Mouse (Mus musculus) CH12.LX (cell line): ENCODE data around the gene Irf2bp2. TPM values are rescaled to one million over a fixed set of nuclear protein-coding genes. Genes with fewer than 3 reads are reported as not detected.

Experiments used
- DNase-seq: peaks from one replicate; pipeline ENCODE4 v3.0.0-alpha.2; 2013; ENCODE audit errors: extremely low read depth
- H3K27ac ChIP-seq: 2 replicates; pipeline ENCODE4 v1.5.1; 2012; ENCODE audit warnings: low read depth, mild to moderate bottlenecking, control low read depth, moderate library complexity; ENCODE audit not compliant: insufficient read depth
- H3K27me3 ChIP-seq: replicated peaks from 2 replicates; pipeline ENCODE3; 2012; ENCODE audit warnings: inconsistent platforms
- H3K36me3 ChIP-seq, 2 experiments: replicated peaks in 1 of 2; 2 replicates each; pipeline versions ENCODE3 to v1.6.1; 2012; ENCODE audit warnings: inconsistent platforms in 1 of 2, low read length in 1 of 2, mild to moderate bottlenecking in 1 of 2, mixed read lengths in 1 of 2, moderate library complexity in 1 of 2; ENCODE audit not compliant: control insufficient read depth in 1 of 2, insufficient read depth in 1 of 2
- H3K4me1 ChIP-seq, 2 experiments: 2 replicates each; pipeline ENCODE4 v1.6.1; 2012; ENCODE audit warnings: inconsistent platforms in 1 of 2, moderate library complexity in 1 of 2; ENCODE audit not compliant: insufficient read depth in 2 of 2, control insufficient read depth in 1 of 2
- H3K4me2 ChIP-seq: 2 replicates; pipeline ENCODE4 v1.6.1; 2012; ENCODE audit warnings: low read depth, mild to moderate bottlenecking, control low read depth; ENCODE audit not compliant: poor library complexity, insufficient read depth, severe bottlenecking
- H3K4me3 ChIP-seq, 3 experiments: fragments of 150-350 bp in 1 of 3; sonication (generic) in 1 of 3; replicated peaks in 1 of 3; 2 replicates each; pipeline versions ENCODE3 to v1.5.1; 2011 to 2012; ENCODE audit warnings: low read depth in 2 of 3, low read length in 2 of 3, mild to moderate bottlenecking in 2 of 3, moderate library complexity in 2 of 3, control low read depth in 1 of 3, improper control_type of control experiment in 1 of 3, inconsistent platforms in 1 of 3, mixed read lengths in 1 of 3; ENCODE audit not compliant: poor library complexity in 1 of 3
- H3K79me2 ChIP-seq: replicated peaks from 2 replicates; pipeline ENCODE4 v1.6.1; 2012; ENCODE audit warnings: mild to moderate bottlenecking, moderate library complexity; ENCODE audit not compliant: control insufficient read depth, poor library complexity, insufficient read depth, severe bottlenecking; ENCODE audit errors: extremely low read depth
- H3K9ac ChIP-seq: 2 replicates; pipeline ENCODE4 v1.6.1; 2012; ENCODE audit warnings: low read depth, mild to moderate bottlenecking, control low read depth, moderate library complexity; ENCODE audit not compliant: insufficient read depth
- H3K9me3 ChIP-seq: replicated peaks from 2 replicates; pipeline ENCODE3; 2012; ENCODE audit warnings: low read length, inconsistent platforms, mixed read lengths
- CHD1 ChIP-seq: IDR thresholded peaks from 2 replicates; pipeline ENCODE4 v1.6.1; 2012; ENCODE audit warnings: low read depth, low read length, improper control_type of control experiment, inconsistent platforms
- CHD2 ChIP-seq: IDR thresholded peaks from 2 replicates; pipeline ENCODE4 v1.6.1; 2011; ENCODE audit warnings: low read length, improper control_type of control experiment
- CTCF ChIP-seq, 2 experiments: IDR thresholded peaks in 1 of 2; conservative IDR thresholded peaks in 1 of 2; 2 replicates each; pipeline ENCODE4 v1.5.1; 2011 to 2012; ENCODE audit warnings: low read depth in 2 of 2, low read length in 2 of 2, improper control_type of control experiment in 1 of 2, inconsistent platforms in 1 of 2, mild to moderate bottlenecking in 1 of 2, moderate library complexity in 1 of 2
- EP300 ChIP-seq: IDR thresholded peaks from 2 replicates; pipeline ENCODE4 v1.6.1; 2011; ENCODE audit warnings: low read length, improper control_type of control experiment
- ETS1 ChIP-seq: conservative IDR thresholded peaks from 2 replicates; pipeline ENCODE4 v1.6.1; 2012; ENCODE audit warnings: low read depth, mild to moderate bottlenecking, inconsistent platforms, low read length, improper control_type of control experiment, moderate library complexity
- GABPA ChIP-seq: IDR thresholded peaks from 2 replicates; pipeline ENCODE4 v1.6.1; 2012; ENCODE audit warnings: low read depth, low read length, improper control_type of control experiment, inconsistent platforms; ENCODE audit not compliant: insufficient replicate concordance
- IRF4 ChIP-seq: IDR thresholded peaks from 2 replicates; pipeline ENCODE4 v1.6.1; 2014; ENCODE audit warnings: low read depth, mild to moderate bottlenecking, inconsistent platforms, low read length, improper control_type of control experiment
- JUN ChIP-seq: IDR thresholded peaks from 2 replicates; pipeline ENCODE4 v1.6.1; 2011; ENCODE audit warnings: low read depth, mild to moderate bottlenecking, low read length, improper control_type of control experiment, moderate library complexity; ENCODE audit not compliant: insufficient read depth
- KAT2A ChIP-seq: IDR thresholded peaks from 2 replicates; pipeline ENCODE4 v1.6.1; 2012; ENCODE audit warnings: low read length, improper control_type of control experiment, inconsistent platforms; ENCODE audit not compliant: insufficient replicate concordance
- MAZ ChIP-seq: IDR thresholded peaks from 2 replicates; pipeline ENCODE4 v1.6.1; 2012; ENCODE audit warnings: low read depth, mild to moderate bottlenecking, inconsistent platforms, low read length, improper control_type of control experiment, moderate library complexity
- MYC ChIP-seq: IDR thresholded peaks from 2 replicates; pipeline ENCODE4 v1.6.1; 2011; ENCODE audit warnings: low read depth, mild to moderate bottlenecking, improper control_type of control experiment, low read length
- NELFE ChIP-seq: IDR thresholded peaks from 2 replicates; pipeline ENCODE4 v1.6.1; 2011; ENCODE audit warnings: low read depth, low read length, improper control_type of control experiment
- NRF1 ChIP-seq: IDR thresholded peaks from 2 replicates; pipeline ENCODE4 v1.6.1; 2014; ENCODE audit warnings: low read depth, mild to moderate bottlenecking, inconsistent platforms, low read length, improper control_type of control experiment, moderate library complexity
- RAD21 ChIP-seq: IDR thresholded peaks from 2 replicates; pipeline ENCODE4 v1.6.1; 2011; ENCODE audit warnings: low read depth, mild to moderate bottlenecking, low read length, improper control_type of control experiment, moderate library complexity
- SMC3 ChIP-seq: IDR thresholded peaks from 2 replicates; pipeline ENCODE4 v1.6.1; 2011; ENCODE audit warnings: low read depth, low read length, improper control_type of control experiment
- TBP ChIP-seq: conservative IDR thresholded peaks from 2 replicates; pipeline ENCODE4 v1.6.1; 2011; ENCODE audit warnings: low read depth, low read length, improper control_type of control experiment
- TCF12 ChIP-seq: IDR thresholded peaks from 2 replicates; pipeline ENCODE4 v1.6.1; 2014; ENCODE audit warnings: low read depth, mild to moderate bottlenecking, inconsistent platforms, low read length, improper control_type of control experiment
- USF2 ChIP-seq: conservative IDR thresholded peaks from 2 replicates; pipeline ENCODE4 v1.6.1; 2011; ENCODE audit warnings: low read depth, low read length, improper control_type of control experiment
- ZC3H11A ChIP-seq: IDR thresholded peaks from 2 replicates; pipeline ENCODE4 v1.6.1; 2012; ENCODE audit warnings: low read depth, mild to moderate bottlenecking, inconsistent platforms, low read length, improper control_type of control experiment
- ZKSCAN1 ChIP-seq: IDR thresholded peaks from 2 replicates; pipeline ENCODE4 v1.6.1; 2012; ENCODE audit warnings: low read depth, inconsistent platforms, low read length, improper control_type of control experiment, borderline replicate concordance
- ZMIZ1 ChIP-seq: IDR thresholded peaks from 2 replicates; pipeline ENCODE4 v1.6.1; 2012; ENCODE audit warnings: low read depth, mild to moderate bottlenecking, inconsistent platforms, low read length, improper control_type of control experiment
- ZNF384 ChIP-seq: IDR thresholded peaks from 2 replicates; pipeline ENCODE4 v1.6.1; 2012; ENCODE audit warnings: low read depth, low read length, improper control_type of control experiment, inconsistent platforms
- dilution Hi-C: fragments of 300-500 bp; cut with MboI; formaldehyde crosslinking; loops from 2 replicates; pipeline ENCODE4 v1.14.3; 2020; ENCODE audit warnings: low sequenced_read_pairs; ENCODE audit not compliant: extremely low pct_unique_long_range_greater_than_20kb, extremely low pct_ligation_motif_present
- in situ Hi-C: fragments of 300-500 bp; cut with MboI; formaldehyde crosslinking; loops from 3 replicates; pipeline ENCODE4 v1.14.3; 2019; ENCODE audit warnings: low sequenced_read_pairs, low pct_ligation_motif_present, low pct_unique_long_range_greater_than_20kb, mixed read lengths
- polyA plus RNA-seq: library from polyadenylated mRNA; unstranded; fragments of >175 nt; gene quantifications from 2 replicates; pipeline ENCODE4 v1.2.1, GENCODE M21; 2012; ENCODE audit warnings: low read depth; ENCODE audit not compliant: insufficient read length
- total RNA-seq, 2 experiments: library from RNA; depleted of rRNA; stranded (reverse); fragments of 300-350 nt in 1 of 2; fragments of >200 nt in 1 of 2; gene quantifications; 2 replicates each; pipeline ENCODE4 v1.2.3; 2012 to 2014

The Irf2bp2 gene
- total and polyA plus RNA-seq, 3 experiments: 19.9 to 31.2 (median 28.6) TPM

DNA sequence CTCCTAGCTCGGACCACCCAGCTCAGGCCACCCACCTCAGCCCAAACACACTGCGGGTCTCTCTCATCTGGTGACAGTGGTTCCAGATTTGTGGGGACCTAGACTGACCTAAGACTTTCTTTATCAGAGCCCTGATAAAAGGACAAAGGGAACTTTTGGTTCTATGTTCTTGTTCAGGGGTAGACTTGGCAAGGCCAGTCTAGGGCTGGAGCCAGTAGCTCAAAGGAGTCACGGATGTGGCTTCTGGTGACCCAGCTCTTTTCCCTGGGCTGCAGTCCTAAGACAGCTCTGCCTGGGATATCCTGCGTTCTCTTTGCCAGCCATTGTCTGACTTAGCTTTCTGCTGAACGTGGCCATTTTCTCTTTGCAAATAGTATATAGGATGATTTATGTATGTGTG lies 37.1 kb downstream of the Irf2bp2 start:
- in situ Hi-C loops: no loop called here
- Histone ChIP-seq H3K4me2 (no peak overlapping the region), H3K36me3 (no peaks in the 10 kb centered on the region), H3K9ac (no peak overlapping the region), H3K79me2 (no peaks in the 10 kb centered on the region), H3K4me3 (no peak overlapping the region), H3K4me1 (peaks cover 8 to 32% of the 10 kb centered on the region in 2 experiments), H3K27me3 (no peaks in the 10 kb centered on the region), H3K27ac (no peak overlapping the region), H3K9me3 (peaks cover 3% of the 10 kb centered on the region)
- dilution Hi-C loops: no loop called here
- no peak for DNase-seq
- no peak for TF ChIP-seq ZMIZ1
- no peak for TF ChIP-seq SMC3
- TF ChIP-seq MYC: no peak
- TF ChIP-seq ETS1: no peak
- TF ChIP-seq CHD2: no peak
- no peak for TF ChIP-seq NRF1
- TF ChIP-seq IRF4: no peak
- no peak for TF ChIP-seq MAZ
- TF ChIP-seq GABPA: no peak
- no peak for TF ChIP-seq RAD21
- TF ChIP-seq NELFE: no peak
- no peak for TF ChIP-seq USF2
- TF ChIP-seq TCF12: no peak
- TF ChIP-seq CTCF (conservative IDR thresholded peaks at IDR 0.05 in 1 of 2, IDR thresholded peaks at IDR 0.05 in 1 of 2; ENCODE audit: low read depth in 2 of 2, low read length in 2 of 2): no peak
- no peak for TF ChIP-seq KAT2A
- TF ChIP-seq ZC3H11A: no peak
- TF ChIP-seq CHD1: no peak

- Histone ChIP-seq H3K9ac (no peak overlapping the region), H3K79me2 (no peaks in the 10 kb centered on the region), H3K27ac (no peak overlapping the region), H3K9me3 (no peaks in the 10 kb centered on the region), H3K36me3 (no peaks in the 10 kb centered on the region), H3K27me3 (no peaks in the 10 kb centered on the region), H3K4me3 (no peak overlapping the region), H3K4me2 (no peak overlapping the region), H3K4me1 (peaks cover 14 to 46% of the 10 kb centered on the region in 2 experiments)
- TF ChIP-seq ZNF384: no peak
- no peak for TF ChIP-seq NELFE
- no peak for TF ChIP-seq EP300
- TF ChIP-seq ZKSCAN1: no peak
- no peak for TF ChIP-seq JUN
- no peak for TF ChIP-seq TBP
- dilution Hi-C loops: no loop called here
- DNase-seq: no peak
- in situ Hi-C loops: no loop called here
Measured at GRCm38 (mm10) chr8:126554741-126555140, 39.0 kb downstream of the Irf2bp2 start.
